Mouse (Mus musculus) 3T3-L1 (cell line): ENCODE results near the gene Pla1a.
"Not testable (repeated sequence)": the region's sequence is repeated elsewhere in the genome, so short reads cannot be mapped to it uniquely, and the experiment has no call there.

ENCODE experiments used
- DNase-seq: peaks from one replicate; pipeline ENCODE4 v3.0.0-alpha.2; 2015; ENCODE audit warnings: low read depth, low spot score

The Pla1a gene

DNA sequence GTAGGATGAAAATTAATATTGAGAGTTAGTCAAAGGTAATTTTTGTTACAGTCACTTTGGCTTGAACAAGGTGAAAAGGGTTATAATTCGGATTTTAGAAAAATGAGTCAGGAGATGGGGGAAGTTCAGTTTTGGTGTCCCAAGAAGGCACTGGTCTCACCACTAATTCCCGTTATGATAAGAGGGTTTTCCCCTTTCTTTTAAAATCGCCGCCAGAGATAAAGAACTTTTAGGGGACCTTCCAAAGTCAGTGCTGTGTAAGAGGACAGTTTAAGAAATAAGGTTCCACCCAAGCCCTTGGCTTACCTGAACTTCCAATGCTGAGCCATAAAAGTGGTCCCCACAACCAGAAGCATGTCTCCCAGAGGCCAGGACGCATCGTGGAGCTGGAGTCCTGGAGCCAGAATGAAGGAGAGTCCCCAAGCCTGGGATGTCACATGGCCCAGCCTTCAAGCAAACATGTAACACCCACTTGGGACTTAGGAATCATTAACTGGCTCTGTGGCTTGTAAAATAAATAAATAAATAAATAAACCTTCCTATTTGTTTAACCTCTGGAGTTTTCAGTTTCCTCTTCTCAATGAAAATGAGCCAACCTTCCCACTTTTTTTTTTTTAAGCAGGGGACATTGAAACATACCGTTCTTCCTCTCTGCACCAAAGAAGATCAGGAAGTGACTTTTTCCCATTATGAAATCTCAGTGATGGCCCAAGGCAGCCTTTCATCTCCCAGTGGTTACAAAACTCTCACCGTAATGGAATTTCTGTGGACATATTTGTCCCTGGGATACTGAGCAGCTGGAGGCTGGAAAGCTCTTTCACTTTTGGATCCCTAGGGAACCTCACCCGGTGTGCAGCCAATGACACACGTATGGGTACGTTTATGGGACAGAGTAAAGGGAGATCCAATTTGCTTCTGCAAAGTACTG, at the start of gene Pla1a:
TSS of gene Pla1a (minus strand) at position 648 of the 928 bp plus-strand sequence.
- DNase-seq: peak; percentile 87

DNA sequence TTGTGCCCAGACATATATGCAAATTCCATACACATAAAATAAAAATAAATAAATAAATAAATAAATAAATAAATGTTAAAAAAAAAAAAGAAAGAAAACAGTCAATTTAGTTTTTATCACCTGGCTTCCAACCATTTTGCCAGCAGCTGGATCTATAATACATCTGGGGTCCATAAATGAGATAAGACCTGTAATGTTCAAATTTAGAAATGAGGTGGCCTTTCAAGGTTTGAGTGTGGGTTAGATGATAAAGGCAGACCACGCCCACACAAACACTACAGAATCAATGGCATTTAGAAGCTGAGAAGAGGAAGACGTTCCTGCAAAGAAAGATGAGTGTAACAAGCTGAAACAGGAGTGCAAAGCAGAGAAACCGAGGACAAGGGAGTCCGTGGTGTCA, 48.4 kb upstream of the Pla1a start:
- DNase-seq: no peak

DNA sequence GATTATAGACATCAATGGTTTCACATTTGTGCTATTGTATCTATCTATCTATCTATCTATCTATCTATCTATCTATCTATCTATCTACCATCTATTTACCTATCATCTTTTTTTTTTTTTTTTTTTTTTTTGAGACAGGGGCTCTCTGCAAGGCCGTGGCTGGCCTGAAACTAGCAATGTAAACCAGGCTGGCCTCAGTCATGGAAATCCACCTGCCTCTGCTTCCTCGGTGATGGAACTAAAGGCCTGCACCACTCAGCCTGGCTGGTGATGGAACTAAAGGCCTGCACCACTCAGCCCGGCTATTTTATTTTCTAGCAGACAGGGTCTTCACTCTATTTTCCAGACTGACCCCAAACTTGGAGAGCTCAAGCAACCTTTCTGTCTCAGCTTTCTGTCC, 45.4 kb upstream of the Pla1a start:
- DNase-seq: no peak

DNA sequence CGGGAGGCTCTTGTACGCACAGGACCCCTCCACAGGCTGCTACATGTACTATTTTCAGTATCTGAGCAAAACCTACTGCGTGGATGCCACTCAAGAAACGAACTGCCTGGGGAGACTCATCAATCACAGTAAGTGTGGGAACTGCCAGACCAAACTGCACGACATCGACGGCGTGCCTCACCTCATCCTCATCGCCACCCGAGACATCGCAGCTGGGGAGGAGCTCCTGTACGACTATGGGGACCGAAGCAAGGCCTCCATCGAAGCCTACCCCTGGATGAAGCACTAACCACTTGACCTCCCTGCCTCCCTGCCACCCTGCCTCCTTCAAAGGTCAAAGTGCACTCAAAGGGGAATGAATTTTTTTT, 44.3 kb upstream of the Pla1a start:
- DNase-seq: not testable (repeated sequence)

DNA sequence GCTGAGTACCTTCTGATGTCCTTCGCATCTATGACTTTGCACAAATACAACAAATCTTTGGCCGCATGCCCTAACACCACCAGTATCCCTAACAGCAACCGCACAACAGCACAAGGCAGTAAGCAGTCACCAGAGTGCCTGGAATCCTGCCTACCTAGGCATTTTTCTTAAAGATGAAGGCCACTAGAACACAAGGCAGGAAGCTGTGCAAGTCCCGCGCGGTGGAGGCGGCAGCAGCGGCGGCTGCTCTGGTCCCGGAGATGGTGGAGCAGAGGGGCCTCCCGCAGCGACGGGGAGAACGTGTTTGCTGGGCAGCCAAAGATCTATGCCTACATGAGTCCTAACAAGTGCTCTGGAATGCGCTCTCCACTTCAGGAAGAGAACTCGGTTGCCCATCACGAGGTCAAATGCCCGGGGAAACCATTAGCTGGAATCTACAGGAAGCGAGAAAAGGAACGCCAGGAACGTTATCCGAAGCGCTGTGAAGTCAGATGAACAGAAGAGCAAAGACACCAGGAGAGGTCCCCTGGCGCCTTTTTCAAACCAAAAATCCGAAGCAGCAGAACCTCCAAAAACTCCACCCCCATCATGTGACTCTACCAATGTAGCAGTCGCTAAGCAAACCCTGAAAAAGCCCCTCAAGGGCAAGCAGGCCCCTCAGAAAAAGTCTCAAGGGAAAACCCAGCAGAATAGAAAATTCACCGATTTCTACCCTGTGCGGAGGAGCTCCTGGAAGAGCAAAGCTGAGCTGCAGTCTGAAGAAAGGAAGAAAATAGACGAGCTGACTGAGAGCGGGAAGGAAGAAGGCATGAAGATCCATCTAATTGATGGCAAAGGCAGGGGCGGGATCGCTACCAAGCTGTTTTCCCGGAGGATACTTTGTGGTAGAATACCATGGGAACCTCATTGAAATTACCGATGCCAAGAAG, 43.6 kb upstream of the Pla1a start:
- no peak for DNase-seq

DNA sequence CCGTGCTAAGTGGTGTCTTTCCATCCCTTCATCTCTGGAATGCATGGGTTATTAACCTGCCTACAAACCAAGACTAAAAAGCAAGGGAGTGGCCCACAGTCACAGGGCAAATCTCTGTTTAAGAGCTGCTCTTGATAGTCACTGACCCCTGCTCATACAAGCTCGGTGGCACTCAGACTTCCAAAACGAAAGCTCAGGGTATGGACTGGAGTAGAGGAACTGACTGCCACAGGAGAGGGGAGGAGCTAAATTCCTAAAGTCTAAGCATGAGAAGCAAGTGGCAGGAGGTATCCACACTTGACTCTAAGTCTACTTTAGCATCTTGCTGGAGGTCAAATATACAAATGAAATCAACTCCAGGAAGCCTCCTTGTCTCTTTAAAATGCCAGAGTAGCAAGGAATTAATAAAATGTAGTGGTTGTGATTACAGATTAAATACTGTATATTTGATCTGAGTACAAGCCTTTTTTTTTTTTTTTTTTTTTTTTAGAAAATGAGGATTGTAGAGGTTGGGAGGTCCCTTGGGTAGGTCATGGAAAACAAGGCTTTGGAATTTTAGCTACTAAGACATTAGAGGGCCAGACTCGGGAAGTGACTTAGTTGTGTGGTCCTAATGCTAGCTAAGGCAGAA, 42.9 kb upstream of the Pla1a start:
- DNase-seq: no peak

DNA sequence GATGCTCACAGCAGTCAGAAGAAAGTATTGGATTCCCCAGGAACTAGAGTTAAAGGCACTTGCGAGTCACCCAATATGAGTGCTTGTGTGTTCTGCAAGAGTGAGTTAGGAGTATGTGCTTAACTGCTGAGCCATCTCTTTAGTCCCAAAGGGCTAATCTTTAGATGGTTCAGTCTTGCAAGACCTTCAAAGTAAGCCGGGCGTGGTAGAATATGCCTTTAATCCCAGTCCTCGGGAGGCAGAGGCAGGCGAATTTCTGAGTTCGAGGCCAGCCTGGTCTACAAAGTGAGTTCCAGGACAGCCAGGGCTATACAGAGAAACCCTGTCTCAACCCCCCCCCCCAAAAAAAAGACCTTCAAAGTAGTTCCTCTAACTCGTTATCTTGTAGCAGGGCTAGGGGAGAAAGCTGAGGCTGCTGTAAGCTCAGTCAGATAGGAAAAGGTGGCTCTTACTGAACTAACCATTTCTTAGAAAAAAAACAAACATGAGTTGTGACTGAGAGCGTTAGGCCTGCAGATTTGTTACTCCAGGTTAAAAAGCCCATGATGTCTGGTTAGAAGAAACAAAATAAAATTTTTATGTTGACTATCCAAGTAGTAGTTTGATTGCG, 41.8 kb upstream of the Pla1a start:
- no peak for DNase-seq

DNA sequence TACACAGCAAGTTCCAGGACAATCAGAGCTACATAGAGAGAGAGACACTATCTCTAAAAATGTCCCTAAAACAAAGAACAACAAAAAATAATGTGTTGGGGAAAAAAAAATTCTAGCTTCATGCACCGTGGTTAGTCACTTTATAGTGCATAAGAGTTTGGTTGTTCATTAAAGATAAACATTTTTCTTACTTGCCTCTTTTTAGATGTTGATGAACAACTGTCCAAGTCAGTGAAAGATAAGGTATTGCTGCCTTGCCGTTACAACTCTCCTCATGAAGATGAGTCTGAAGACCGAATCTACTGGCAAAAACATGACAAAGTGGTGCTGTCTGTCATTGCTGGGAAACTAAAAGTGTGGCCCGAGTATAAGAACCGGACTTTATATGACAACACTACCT, 40.7 kb upstream of the Pla1a start:
- DNase-seq: no peak

DNA sequence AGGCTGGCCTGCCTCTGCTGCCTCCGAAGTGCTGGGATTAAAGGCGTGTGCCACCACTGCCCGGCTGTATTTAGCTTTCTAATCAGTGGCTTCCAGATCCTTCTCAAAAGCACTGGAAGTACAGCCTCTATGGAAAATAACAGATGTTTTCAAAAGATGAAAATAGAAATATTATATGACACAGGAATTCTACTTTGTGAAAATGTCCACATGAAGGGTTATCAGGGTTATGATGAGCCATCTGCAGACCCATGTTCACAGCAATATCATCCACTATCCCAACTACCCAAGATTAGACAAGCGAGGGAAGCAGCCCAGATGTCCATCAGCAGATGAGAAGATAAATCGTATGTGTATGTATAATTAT, 39.5 kb upstream of the Pla1a start:
- no peak for DNase-seq

DNA sequence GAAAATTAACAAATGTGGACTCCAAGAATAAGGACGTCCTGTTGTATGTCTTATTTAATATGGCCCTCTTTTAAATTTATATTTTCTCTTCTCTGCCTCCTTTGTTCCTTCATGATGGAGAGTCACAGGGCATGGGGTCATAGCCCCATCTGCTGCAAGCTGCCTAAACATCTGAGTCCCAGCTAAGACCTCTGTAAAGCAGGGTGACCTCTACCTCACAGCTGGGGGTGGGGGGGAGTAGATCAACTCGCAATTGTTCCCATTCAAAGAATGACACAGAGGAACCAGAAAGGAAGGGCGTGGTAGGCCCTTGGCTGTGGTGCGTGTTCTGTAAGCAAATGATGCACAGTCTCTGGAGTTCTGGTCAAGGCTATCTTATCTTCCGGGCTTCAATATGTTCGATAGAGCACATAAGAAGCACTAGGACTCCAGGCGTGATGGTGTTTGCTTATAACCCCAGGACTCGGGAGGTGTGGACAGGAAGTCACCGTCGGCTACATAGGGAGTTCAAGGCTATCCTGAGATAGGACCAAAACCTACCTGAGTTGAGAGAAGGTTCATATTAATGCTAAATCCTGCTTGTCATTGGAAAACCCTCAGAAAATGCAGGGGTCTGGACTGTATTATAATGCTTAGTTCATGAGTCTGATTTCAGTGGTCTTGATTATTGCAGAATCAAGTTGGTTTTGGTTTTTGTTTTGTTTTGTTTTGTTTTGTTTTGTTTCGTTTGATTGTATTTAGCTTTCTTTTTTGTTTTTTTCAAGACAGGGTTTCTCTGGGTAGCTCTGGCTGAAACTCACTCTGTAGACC, 39.0 kb upstream of the Pla1a start:
- DNase-seq: no peak

DNA sequence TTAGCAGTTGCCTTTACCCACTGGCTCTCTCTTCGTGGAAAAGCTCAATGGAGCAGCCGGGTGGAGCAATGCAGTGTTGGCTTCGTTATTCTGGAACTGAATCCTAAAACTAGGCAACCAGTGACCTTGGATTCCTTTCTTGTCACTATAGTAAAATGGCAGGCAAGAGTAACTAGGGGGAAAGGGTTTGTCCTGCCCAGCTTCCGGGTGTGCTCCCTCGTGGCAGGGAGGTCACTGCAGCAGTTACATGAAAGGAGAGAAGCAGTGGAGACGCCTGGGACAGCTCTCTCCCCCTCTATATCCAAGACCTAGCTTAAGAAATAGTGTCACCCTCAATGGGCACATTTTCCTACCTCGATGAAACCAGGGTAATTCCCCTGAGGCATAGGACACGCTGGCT, 36.5 kb upstream of the Pla1a start:
- no peak for DNase-seq

DNA sequence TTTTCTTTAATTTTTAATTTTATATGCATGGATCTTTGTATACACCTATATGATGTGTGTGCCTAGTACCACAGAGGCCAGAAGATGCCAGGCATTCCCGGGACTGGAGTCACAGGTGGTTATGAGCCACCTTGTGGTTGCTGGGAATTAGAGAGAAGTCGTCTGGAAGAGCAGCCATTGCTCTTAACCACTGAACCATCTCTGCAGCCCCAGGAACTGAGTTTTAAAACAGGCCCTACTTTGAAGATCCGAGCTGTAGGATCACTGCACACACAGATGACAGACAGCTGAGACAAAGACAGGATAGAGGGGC, 35.7 kb upstream of the Pla1a start:
- peak; percentile 44 for DNase-seq

DNA sequence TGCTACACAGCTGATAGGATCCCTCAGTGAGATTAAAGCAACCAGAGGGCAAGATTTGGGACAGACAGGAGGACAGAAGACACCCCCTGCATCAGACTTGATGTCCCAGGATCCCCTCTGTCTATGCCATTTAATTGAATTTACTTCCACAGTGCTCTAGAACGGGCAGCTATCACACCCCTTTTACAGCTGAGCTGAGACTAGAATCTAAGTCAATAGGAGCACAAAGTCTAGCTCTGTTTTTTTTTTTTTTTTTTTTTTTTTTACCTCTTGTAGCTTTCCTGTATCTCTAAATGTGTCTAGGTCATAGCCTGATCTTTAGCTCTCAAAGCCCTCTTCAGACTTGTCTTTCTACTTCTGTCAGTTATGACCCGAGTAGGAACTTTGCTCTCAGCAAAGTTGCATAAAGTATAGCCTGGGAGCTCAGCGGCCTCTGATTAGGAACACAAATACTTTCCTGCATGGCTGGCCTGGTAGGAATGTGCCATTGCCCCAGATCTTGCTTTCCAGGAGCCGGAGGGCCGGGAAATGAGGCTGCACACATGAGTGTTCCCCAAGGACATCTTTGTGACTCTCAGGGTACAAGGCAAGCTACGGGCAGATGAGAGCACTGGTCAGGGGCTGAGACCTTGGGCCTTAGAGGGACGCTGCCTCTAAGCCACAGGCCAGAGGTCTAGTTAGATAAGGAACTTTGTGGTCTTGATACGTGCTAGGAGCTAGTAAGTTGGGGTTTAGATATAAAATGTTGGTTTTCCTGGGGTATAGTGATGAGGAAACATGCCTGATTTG, 35.2 kb upstream of the Pla1a start:
- DNase-seq: no peak

DNA sequence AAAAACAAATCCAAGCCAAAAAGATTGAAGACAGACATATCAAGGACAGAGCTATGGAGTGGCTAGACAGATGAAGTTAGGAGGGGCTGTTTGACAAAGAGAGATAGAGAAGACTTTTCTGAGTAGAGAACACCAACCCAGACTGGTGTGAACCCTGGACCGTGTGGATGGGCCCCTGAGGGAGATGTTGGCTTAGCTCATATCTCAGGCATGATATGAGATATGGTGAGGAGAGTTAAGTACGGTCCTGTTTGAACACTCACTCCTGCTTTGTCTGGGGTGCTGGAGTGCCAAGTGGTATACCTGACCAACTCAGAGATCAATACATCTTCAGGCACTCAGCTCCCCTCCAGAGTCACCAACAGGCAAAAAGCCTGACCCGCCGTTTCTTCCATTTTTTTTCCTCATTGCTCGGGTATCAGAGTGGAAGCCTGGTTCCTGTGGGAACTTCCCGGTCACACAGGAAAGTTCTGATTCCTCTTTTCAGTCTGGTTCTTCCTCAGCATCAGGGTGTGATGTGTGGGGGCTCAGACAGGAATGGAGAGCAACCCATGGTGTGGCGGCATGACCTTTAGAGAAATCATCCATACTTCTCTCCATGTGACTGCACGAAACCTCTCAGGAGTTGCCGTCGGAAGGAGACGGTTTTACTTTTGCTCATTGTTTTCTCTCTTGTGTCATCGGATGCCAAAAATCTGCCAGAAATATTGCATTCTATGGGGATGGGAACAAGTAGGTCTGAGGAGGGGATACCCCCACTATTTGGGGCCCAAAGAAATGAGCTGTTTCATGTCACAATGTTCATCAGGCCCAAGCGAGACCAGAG, 34.4 kb upstream of the Pla1a start:
- DNase-seq: no peak

DNA sequence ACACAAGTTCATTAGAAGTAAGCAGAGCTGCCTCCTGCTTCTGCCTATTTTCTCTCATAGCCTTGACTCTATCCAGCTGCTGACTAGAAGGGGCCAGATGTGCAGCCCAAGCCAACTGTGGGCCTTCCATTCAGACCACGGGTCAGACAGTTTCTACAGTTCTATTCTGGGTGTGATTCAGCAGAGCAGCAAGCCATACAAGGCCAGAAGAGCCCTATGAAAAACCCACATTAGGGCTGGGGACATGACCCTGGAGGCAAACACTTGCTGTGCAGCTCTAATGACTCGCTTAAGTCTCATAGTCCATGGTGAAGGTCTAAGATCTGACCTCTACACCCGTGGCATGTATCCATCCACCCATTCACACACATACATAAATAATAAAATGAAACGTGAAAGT, 33.1 kb upstream of the Pla1a start:
- DNase-seq: peak; percentile 28

DNA sequence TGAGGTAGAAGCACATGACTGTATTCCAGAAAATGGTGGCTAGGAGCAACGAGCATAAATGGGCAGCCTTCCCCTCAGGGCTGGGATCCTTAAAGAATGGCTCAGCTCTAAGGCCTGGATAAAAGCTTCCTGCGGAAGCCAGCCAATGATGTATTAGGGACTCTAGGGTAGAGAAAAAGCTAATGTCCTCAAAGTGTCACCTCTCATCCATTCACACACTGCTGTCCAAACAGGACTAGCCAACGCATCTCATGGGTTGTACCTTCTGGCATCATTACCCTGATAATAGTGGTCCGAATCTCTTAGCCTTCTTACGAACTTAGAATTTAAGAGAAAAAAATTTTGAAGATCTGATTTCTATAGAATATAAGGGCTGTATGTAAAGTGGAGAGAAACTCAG, 30.4 kb upstream of the Pla1a start:
- no peak for DNase-seq

DNA sequence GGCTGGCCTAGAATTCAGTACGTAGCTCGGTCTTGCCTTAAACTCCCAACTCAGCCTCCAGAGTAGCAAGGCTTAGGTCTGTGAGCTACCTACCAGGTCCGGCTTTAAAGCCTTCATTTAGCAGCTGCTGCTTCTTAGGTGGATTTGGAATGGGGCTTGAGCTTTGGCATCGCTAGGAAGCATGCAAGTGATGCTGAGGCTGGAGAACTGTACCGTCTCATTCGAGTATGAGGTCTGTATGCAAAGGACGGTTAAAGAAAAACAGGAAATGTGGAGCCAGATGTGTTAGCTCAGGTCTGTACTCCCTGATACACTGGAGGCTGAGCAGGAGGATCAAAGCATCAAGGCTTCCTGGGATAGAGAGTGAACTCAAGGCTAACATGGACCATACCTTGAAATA, 29.2 kb upstream of the Pla1a start:
- DNase-seq: no peak

DNA sequence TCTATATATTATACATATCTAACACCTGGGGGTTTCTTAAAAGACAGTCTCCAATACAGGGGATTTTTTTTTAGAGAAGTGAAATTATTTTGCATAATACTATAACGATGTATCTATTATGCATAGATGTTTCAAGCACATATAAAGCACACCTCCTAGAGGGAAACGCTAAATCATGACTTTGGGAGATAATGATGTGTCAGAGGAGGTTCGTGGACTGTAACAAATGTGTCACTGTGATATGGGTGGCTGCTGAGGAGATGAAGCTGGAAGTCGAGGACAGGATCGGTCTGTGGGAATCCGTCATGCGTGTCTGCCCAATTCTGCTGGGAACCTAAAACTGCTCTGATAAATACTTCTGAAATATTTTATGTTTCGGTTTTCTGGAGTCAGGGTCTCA, 28.8 kb upstream of the Pla1a start:
- no peak for DNase-seq

DNA sequence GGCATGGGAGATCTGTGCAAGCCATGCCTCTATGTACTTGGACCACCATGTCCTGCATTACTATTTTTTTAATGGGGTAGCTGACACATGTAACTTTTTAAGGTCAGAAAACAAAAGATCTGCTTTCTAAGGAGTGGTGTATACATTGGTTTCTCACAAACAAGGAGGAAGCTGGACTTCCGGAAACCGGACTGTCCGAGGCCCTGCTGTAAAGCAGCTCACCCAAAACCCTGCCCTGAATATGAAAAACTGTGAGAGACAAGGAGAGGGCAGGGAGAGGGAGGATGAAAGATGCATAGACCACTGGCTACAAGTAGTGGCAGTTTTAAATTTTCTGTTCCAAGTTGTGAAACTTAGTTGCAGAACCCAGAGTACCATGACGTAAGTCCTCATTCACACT, 27.0 kb upstream of the Pla1a start:
- no peak for DNase-seq
